Mouse (Mus musculus) ES-CJ7 (cell line): ENCODE measurements around the gene Ugt1a8.

Experiments used
- DNase-seq: peaks from one replicate; pipeline ENCODE4 v3.0.0; 2011; ENCODE audit warnings: low read depth, low spot score

Gene Ugt1a8

GRCm38 (mm10) chr1:88235046-88235893 is 147.7 kb downstream of the Ugt1a8 start:
- DNase-seq = no peak

GRCm38 (mm10) chr1:88235894-88236415 is 148.3 kb downstream of the Ugt1a8 start:
- no peak for DNase-seq

GRCm38 (mm10) chr1:88237311-88237710 is 149.7 kb downstream of the Ugt1a8 start:
- DNase-seq = no peak

- no peak for DNase-seq
Observed at GRCm38 (mm10) chr1:88238771-88239170, 151.2 kb downstream of the Ugt1a8 start.

- no peak for DNase-seq
Observed at GRCm38 (mm10) chr1:88240072-88240471, 152.5 kb downstream of the Ugt1a8 start.

- no peak for DNase-seq
Observed at GRCm38 (mm10) chr1:88240579-88240978, 153.0 kb downstream of the Ugt1a8 start.

- no peak for DNase-seq
Observed at GRCm38 (mm10) chr1:88243861-88244260, 156.2 kb downstream of the Ugt1a8 start.

- no peak for DNase-seq
Observed at GRCm38 (mm10) chr1:88245881-88246280, 158.3 kb downstream of the Ugt1a8 start.

GRCm38 (mm10) chr1:88246386-88246785 is 158.8 kb downstream of the Ugt1a8 start:
- DNase-seq = no peak

GRCm38 (mm10) chr1:88247660-88248059 is 160.0 kb downstream of the Ugt1a8 start:
- no peak for DNase-seq

GRCm38 (mm10) chr1:88248658-88249057 is 161.0 kb downstream of the Ugt1a8 start:
- DNase-seq = no peak

- DNase-seq = no peak
Observed at GRCm38 (mm10) chr1:88249596-88249995, 162.0 kb downstream of the Ugt1a8 start.

GRCm38 (mm10) chr1:88250023-88250422 is 162.4 kb downstream of the Ugt1a8 start:
- no peak for DNase-seq

GRCm38 (mm10) chr1:88253106-88253505 is 165.5 kb downstream of the Ugt1a8 start:
- no peak for DNase-seq

GRCm38 (mm10) chr1:88253540-88253939 is 165.9 kb downstream of the Ugt1a8 start:
- no peak for DNase-seq

- no peak for DNase-seq
Observed at GRCm38 (mm10) chr1:88254793-88255465, 167.3 kb downstream of the Ugt1a8 start.

- no peak for DNase-seq
Observed at GRCm38 (mm10) chr1:88255466-88255857, 167.8 kb downstream of the Ugt1a8 start.

GRCm38 (mm10) chr1:88255989-88256754 is 168.6 kb downstream of the Ugt1a8 start:
- no peak for DNase-seq

- DNase-seq = no peak
Observed at GRCm38 (mm10) chr1:88256886-88257663, 169.5 kb downstream of the Ugt1a8 start.

GRCm38 (mm10) chr1:88257681-88258080 is 170.1 kb downstream of the Ugt1a8 start:
- DNase-seq = no peak

GRCm38 (mm10) chr1:88258361-88258760 is 170.7 kb downstream of the Ugt1a8 start:
- no peak for DNase-seq
